Mouse (Mus musculus): Measurements from ENCODE around the gene Adcy9. TPM values are rescaled to one million over a fixed set of nuclear protein-coding genes. Genes with fewer than 3 reads are reported as not detected.

The Adcy9 gene
- polyA plus RNA-seq, 1 experiment from 2014 or later: 1.5 TPM

Other genes with a start within 250 kb of the Adcy9 start
- 44.3 and 47.0 TPM in 2 replicates for gene Crebbp, start 206.5 kb downstream of the Adcy9 start, polyA plus RNA-seq (2015; fragmentation: Nextera tagmentation; extraction: Ambion mirVana)
- gene Srl, start 121.3 kb upstream of the Adcy9 start, polyA plus RNA-seq (2015; fragmentation: Nextera tagmentation; extraction: Ambion mirVana): 38.7 and 41.8 TPM in 2 replicates
- 24.9 and 26.3 TPM in 2 replicates for gene Tfap4, start 139.4 kb upstream of the Adcy9 start, polyA plus RNA-seq (2015; fragmentation: Nextera tagmentation; extraction: Ambion mirVana)
- gene Glis2, start 174.2 kb upstream of the Adcy9 start, polyA plus RNA-seq (2015; fragmentation: Nextera tagmentation; extraction: Ambion mirVana): 32.0 and 39.4 TPM in 2 replicates
- gene Pam16, start 204.5 kb upstream of the Adcy9 start, polyA plus RNA-seq (2015; fragmentation: Nextera tagmentation; extraction: Ambion mirVana): 105 and 106 TPM in 2 replicates
- 35.6 and 35.9 TPM in 2 replicates for gene Vasn, start 219.4 kb upstream of the Adcy9 start, polyA plus RNA-seq (2015; fragmentation: Nextera tagmentation; extraction: Ambion mirVana)
- 56.6 and 60.0 TPM in 2 replicates for gene Dnaja3, start 219.5 kb upstream of the Adcy9 start, polyA plus RNA-seq (2015; fragmentation: Nextera tagmentation; extraction: Ambion mirVana)

All from limb, embryonic 13.5 days (tissue).